Mouse (Mus musculus): ENCODE data around the gene Etv6. TPM values are rescaled to one million over a fixed set of nuclear protein-coding genes. Genes with fewer than 3 reads are reported as not detected.

Etv6 gene
- total and polyA plus RNA-seq, 3 experiments = 9.8 to 14.0 (median 11.4) TPM

DNA sequence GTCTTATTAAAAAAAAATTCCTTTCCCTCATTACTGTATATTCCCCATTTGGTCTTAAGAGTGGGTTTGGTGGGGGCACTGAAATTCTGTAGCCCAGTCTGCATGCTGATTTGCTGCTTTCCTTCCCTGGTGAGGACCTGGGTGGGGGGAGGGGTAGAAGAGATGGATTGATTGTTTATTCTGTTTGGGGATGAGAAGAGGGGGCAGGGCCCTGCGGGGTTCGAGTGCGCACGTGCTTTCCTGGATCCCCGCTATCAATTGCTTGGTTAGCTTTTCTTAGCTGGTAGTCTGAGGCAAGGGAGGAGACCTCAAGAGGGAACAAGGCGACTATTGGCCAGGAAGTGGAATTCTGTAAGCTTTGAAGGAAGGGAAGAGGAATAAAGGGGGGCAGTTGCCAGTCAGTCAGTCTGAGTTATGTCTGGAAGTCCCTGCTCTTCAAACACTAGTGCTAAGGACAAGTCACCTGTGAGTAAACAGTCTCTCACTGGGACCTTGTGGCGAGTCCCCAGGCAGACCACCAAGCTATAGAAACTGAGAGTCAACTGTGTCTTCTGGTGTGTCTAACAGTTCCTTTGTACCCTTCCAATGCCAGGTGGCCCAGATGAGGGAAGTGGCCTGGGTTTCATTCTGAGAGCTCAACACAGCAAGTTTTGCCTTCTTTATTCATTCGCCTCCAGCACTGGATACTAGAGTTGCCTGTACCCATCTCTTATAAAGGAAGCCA is 120.6 kb downstream of the Etv6 start:
- Histone ChIP-seq H3K36me3 (ENCODE audit: control insufficient read depth, insufficient read depth, low read length) (peaks cover 5% of the 10 kb centered on the region), H3K4me1 (ENCODE audit: control insufficient read depth, insufficient read depth, low read length) (peaks cover 8% of the 10 kb centered on the region), H3K79me2 (replicated peaks; ENCODE audit: control insufficient read depth, insufficient read depth, low read length) (peaks cover 3% of the 10 kb centered on the region; the same call in 1 of the 2 replicates), H3K27ac (no peak overlapping the region), H3K27me3 (ENCODE audit: control insufficient read depth, insufficient read depth, low read length) (no peaks in the 10 kb centered on the region), H3K9ac (ENCODE audit: low read depth, low read length) (no peak overlapping the region), H3K4me3 (no peak overlapping the region)
- WGBS = 71% methylated on average over 8 of the region's 8 CpGs
- intact Hi-C loops (cut with DNase I) = no loop called here
- no peak for DNase-seq
- TF ChIP-seq EP300 (IDR thresholded peaks at IDR 0.05; ENCODE audit: insufficient read depth, low read depth, low read length) (no peak), POLR2A (IDR thresholded peaks at IDR 0.05; ENCODE audit: insufficient read depth, low read depth, low read length) (no peak), CTCF (IDR thresholded peaks at IDR 0.05) (no peak)

DNA sequence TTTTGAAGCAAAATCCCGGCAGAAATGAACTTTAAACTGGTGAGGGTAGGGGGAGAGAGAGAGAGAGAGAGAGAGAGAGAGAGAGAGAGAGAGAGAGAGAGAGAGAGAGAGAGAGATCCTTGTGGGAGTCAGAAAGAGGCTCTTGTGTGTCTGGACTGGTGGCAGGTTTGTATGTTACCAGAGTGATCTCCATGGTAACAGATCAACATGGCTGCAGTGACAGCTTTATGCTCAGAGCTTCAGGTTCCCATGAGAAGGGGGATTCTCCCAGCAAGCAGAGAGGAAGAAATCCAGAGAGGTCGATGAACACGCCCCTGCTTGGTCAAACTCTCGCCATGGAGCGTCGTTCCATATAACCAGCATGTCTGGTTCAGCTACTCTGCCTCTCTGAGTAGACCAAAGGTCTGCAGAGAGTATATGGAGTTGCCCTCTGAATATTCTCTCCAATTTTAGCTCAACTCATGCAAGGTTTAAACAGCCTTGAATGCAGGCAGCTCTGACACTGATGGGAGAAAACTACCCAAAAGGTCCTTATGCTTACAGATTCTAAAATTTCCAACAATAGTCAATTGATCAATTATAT is 122.1 kb downstream of the Etv6 start:
- Histone ChIP-seq H3K4me3 (no peak overlapping the region), H3K9ac (ENCODE audit: low read depth, low read length) (no peak overlapping the region), H3K27me3 (ENCODE audit: control insufficient read depth, insufficient read depth, low read length) (no peaks in the 10 kb centered on the region), H3K27ac (no peak overlapping the region), H3K4me1 (ENCODE audit: control insufficient read depth, insufficient read depth, low read length) (peaks cover 8% of the 10 kb centered on the region), H3K79me2 (replicated peaks; ENCODE audit: control insufficient read depth, insufficient read depth, low read length) (peaks cover 6% of the 10 kb centered on the region), H3K36me3 (ENCODE audit: control insufficient read depth, insufficient read depth, low read length) (peaks cover 5% of the 10 kb centered on the region)
- no peak for DNase-seq
- intact Hi-C loops (cut with DNase I) = no loop called here
- 68% methylated on average over 6 of the region's 6 CpGs for WGBS
- TF ChIP-seq POLR2A (IDR thresholded peaks at IDR 0.05; ENCODE audit: insufficient read depth, low read depth, low read length) (no peak), EP300 (IDR thresholded peaks at IDR 0.05; ENCODE audit: insufficient read depth, low read depth, low read length) (no peak), CTCF (IDR thresholded peaks at IDR 0.05) (no peak)

DNA sequence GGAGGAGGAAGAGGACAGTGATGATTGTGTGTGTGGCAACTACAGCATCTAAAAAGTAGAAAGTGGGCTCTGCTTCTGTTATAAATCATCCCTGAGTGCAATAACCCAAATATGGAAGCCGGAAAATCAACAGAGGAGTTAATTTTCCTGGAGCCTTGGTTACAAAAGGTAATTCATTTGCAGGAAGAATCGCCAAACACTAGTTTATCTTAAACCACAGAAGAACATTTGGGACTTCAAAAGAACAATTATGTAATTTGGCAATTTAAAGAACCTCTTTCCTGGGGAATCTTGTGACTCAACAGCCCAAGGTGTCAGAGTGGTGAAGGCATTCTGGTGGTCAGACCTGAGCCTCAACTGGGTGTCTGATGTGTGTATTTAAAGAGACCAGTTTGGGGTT is 122.7 kb downstream of the Etv6 start:
- Histone ChIP-seq H3K27me3 (ENCODE audit: control insufficient read depth, insufficient read depth, low read length) (no peaks in the 10 kb centered on the region), H3K4me1 (ENCODE audit: control insufficient read depth, insufficient read depth, low read length) (peaks cover 7% of the 10 kb centered on the region), H3K79me2 (replicated peaks; ENCODE audit: control insufficient read depth, insufficient read depth, low read length) (peaks cover 7% of the 10 kb centered on the region), H3K36me3 (ENCODE audit: control insufficient read depth, insufficient read depth, low read length) (peaks cover 5% of the 10 kb centered on the region), H3K27ac (no peak overlapping the region), H3K4me3 (no peak overlapping the region), H3K9ac (ENCODE audit: low read depth, low read length) (no peak overlapping the region)
- WGBS = 65% methylated on average over 2 of the region's 2 CpGs
- intact Hi-C loops (cut with DNase I) = no loop called here
- no peak for TF ChIP-seq POLR2A (IDR thresholded peaks at IDR 0.05; ENCODE audit: insufficient read depth, low read depth, low read length)
- no peak for TF ChIP-seq EP300 (IDR thresholded peaks at IDR 0.05; ENCODE audit: insufficient read depth, low read depth, low read length)
- TF ChIP-seq CTCF (IDR thresholded peaks at IDR 0.05) = no peak
- no peak for DNase-seq

DNA sequence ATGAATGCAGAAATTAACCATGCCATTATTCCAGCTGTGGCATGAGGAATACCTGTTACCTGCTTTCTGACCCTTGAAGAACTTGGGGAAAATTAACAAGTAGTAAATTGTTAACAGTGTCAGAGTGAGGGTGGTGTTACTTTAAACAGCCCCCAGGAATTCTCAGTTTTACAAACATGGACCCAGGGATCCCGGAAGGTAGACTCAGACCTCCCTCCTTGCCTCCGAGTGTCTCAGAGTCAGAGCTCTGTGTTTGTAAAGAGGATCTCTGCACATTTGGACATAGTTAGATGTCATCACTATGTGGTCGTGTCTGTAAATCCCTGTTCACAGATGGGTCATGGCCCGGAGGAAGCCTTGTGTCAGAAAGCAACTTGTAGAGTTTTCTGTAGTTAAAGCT is 124.2 kb downstream of the Etv6 start:
- H3K9ac ChIP-seq (ENCODE audit: low read depth, low read length) = no peak overlapping the region
- intact Hi-C loops (cut with DNase I) = no loop called here
- WGBS = 76% methylated on average over 4 of the region's 4 CpGs
- no peak for DNase-seq
- no peaks in the 10 kb centered on the region for H3K27me3 ChIP-seq (ENCODE audit: control insufficient read depth, insufficient read depth, low read length)
- H3K27ac ChIP-seq = no peak overlapping the region
- H3K4me1 ChIP-seq (ENCODE audit: control insufficient read depth, insufficient read depth, low read length) = peaks cover 7% of the 10 kb centered on the region
- H3K79me2 ChIP-seq (replicated peaks; ENCODE audit: control insufficient read depth, insufficient read depth, low read length) = peaks cover 7% of the 10 kb centered on the region
- no peak overlapping the region for H3K4me3 ChIP-seq
- TF ChIP-seq EP300 (IDR thresholded peaks at IDR 0.05; ENCODE audit: insufficient read depth, low read depth, low read length) (no peak), POLR2A (IDR thresholded peaks at IDR 0.05; ENCODE audit: insufficient read depth, low read depth, low read length) (no peak), CTCF (IDR thresholded peaks at IDR 0.05) (no peak)
- peaks cover 5% of the 10 kb centered on the region for H3K36me3 ChIP-seq (ENCODE audit: control insufficient read depth, insufficient read depth, low read length)

DNA sequence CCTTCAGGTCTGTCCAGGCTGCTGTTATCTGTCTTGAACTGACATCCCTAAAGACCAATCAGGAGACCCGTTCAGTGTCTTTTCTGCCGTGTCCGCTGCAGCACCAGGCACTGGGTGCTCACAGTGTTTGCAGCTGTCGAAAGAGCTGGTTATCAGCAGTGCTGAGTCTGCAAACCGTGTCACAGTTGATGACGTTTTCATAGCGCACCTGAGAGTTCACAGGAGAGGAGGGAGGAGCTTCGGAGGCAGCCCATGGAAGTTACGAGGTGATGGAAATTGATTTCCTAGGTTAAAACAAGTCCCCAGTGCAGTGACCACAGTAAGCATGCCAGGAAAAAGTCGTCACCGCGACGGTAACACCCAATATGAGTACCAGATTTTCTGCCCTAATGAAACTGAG is 125.5 kb downstream of the Etv6 start:
- Histone ChIP-seq H3K4me3 (no peak overlapping the region), H3K27ac (no peak overlapping the region), H3K9ac (ENCODE audit: low read depth, low read length) (no peak overlapping the region), H3K36me3 (ENCODE audit: control insufficient read depth, insufficient read depth, low read length) (peaks cover 5% of the 10 kb centered on the region), H3K4me1 (ENCODE audit: control insufficient read depth, insufficient read depth, low read length) (peaks cover 13% of the 10 kb centered on the region), H3K27me3 (ENCODE audit: control insufficient read depth, insufficient read depth, low read length) (no peaks in the 10 kb centered on the region), H3K79me2 (replicated peaks; ENCODE audit: control insufficient read depth, insufficient read depth, low read length) (peaks cover 6% of the 10 kb centered on the region)
- DNase-seq = peak; percentile 22 to 28
- TF ChIP-seq POLR2A (IDR thresholded peaks at IDR 0.05; ENCODE audit: insufficient read depth, low read depth, low read length) (no peak), EP300 (IDR thresholded peaks at IDR 0.05; ENCODE audit: insufficient read depth, low read depth, low read length) (no peak), CTCF (IDR thresholded peaks at IDR 0.05) (no peak)
- intact Hi-C loops (cut with DNase I) = no loop called here
- 57% methylated on average over 13 of the region's 13 CpGs for WGBS

DNA sequence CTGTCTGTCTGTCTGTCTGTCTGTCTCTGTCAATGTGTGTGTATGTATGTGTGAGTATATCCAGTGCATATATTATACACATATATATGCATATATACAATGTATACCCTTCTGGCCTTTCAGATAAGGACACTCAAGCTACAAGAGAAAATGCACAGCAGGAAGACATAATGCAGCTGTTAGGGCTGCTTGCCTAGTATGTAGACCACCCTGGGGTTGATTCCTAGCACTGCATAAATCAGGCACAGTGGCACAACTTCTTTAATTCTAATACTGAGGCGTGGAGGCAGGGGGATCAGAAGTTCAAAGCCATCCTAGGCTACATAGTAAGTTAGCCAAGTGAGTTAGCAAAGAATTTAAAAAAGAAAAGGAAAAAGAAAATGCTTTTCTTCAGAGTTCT is 127.8 kb downstream of the Etv6 start:
- 100% methylated on average over 1 of the region's 1 CpGs for WGBS
- peaks cover 10% of the 10 kb centered on the region for H3K4me1 ChIP-seq (ENCODE audit: control insufficient read depth, insufficient read depth, low read length)

More for the DNA sequence above, 127.8 kb downstream of the Etv6 start:
- Histone ChIP-seq H3K36me3 (ENCODE audit: control insufficient read depth, insufficient read depth, low read length) (peaks cover 3% of the 10 kb centered on the region), H3K27ac (no peak overlapping the region), H3K27me3 (ENCODE audit: control insufficient read depth, insufficient read depth, low read length) (no peaks in the 10 kb centered on the region), H3K79me2 (replicated peaks; ENCODE audit: control insufficient read depth, insufficient read depth, low read length) (peaks cover 6% of the 10 kb centered on the region), H3K9ac (ENCODE audit: low read depth, low read length) (no peak overlapping the region), H3K4me3 (no peak overlapping the region)
- DNase-seq = no peak
- intact Hi-C loops (cut with DNase I) = no loop called here
- TF ChIP-seq POLR2A (IDR thresholded peaks at IDR 0.05; ENCODE audit: insufficient read depth, low read depth, low read length) = no peak
- no peak for TF ChIP-seq CTCF (IDR thresholded peaks at IDR 0.05)
- no peak for TF ChIP-seq EP300 (IDR thresholded peaks at IDR 0.05; ENCODE audit: insufficient read depth, low read depth, low read length)

Measured in heart, adult 2 months (tissue).